Mouse (Mus musculus) A20 (cell line): ENCODE results near the gene Gm14692.
"Not testable (repeated sequence)": the region's sequence is repeated elsewhere in the genome, so short reads cannot be mapped to it uniquely, and the experiment has no call there.

ENCODE experiments used
- DNase-seq: peaks from one replicate; pipeline ENCODE4 v3.0.0-alpha.2; 2011; ENCODE audit warnings: low read depth, low spot score

Gm14692 gene

DNA sequence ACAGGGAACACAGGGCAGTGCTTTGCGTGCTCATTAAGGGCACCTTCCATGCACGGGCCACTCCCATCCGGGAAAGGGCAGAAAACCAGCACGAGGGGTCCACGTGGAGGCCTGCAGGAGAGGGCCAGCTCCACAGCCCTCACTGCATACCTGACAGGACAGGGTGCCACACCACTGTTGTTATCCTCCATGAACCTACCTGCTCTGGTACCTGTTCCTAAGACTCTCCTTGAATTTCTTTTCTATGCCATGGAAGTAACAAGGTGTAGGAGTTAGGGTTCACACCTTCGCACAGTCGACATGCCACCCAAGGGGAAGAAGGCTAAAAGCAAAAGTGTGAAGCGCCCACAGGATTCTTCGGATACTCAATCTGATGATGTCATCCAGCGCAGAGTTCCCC is at the start of gene Gm14692:
TSS of gene Gm14692 (plus strand) at position 301 of the 400 bp plus-strand sequence.
- DNase-seq = not testable (repeated sequence)

GRCm38 (mm10) chrX:67693462-67693861 is 2.0 kb upstream of the Gm14692 start, which contains the start of gene Gm1140:
Gene Gm1140 (minus strand): TSS chrX:67693562.
- DNase-seq = not testable (repeated sequence)
